ENCODE assay signal across 9 mouse cellular contexts in genomic region chr9:118871089-118871488, GRCm38 (mm10). TPM values are rescaled to one million over a fixed set of nuclear protein-coding genes. Genes with fewer than 3 reads are reported as not detected.
A peak's percentile ranks its signal among the peaks of the same experiment; 100 is the strongest.
DNase-seq lines count a peak whose midpoint lies in the region; ATAC-seq lines count a peak whose summit lies in the region.
"Had no signal": no experiment of that assay in that cellular context is flagged by ENCODE, and none has a peak within 500 bp of the region (broad histone marks: within the 10 kb centered on the region; RNA-seq: fewer than 3 reads in every experiment).

No protein-coding gene starts in this region.

- 49% methylated on average over 4 of the region's 4 CpGs for WGBS in heart, embryonic 11.5 days (ENCODE audit: insufficient replicate concordance)

- no peaks in the 10 kb centered on the region for H3K9me3 ChIP-seq in heart, embryonic 11.5 days (replicated peaks; ENCODE audit: control insufficient read depth, low read length)
- H3K9me3 ChIP-seq: embryonic facial prominence, embryonic 12.5 days had no signal

- peaks cover 7% of the 10 kb centered on the region; the same call in 1 of the 2 replicates for H3K4me1 ChIP-seq in heart, embryonic 11.5 days (ENCODE audit: control insufficient read depth, insufficient read depth, low read length)

- H3K9ac ChIP-seq in heart, embryonic 11.5 days (ENCODE audit: low read depth, low read length): no peak overlapping the region
- H3K9ac ChIP-seq: embryonic facial prominence, embryonic 12.5 days had no signal

- H3K4me2 ChIP-seq in heart, embryonic 11.5 days: no peak overlapping the region
- H3K4me2 ChIP-seq: embryonic facial prominence, embryonic 12.5 days had no signal

- peaks cover 3% of the 10 kb centered on the region; the same call in 1 of the 2 replicates for H3K36me3 ChIP-seq in heart, embryonic 11.5 days (ENCODE audit: control insufficient read depth, insufficient read depth, low read length)

- DNase-seq in heart, adult 18-20 months: peak; percentile 55 to 84
- DNase-seq in urinary bladder, postnatal 14 days (ENCODE audit: low spot score): peak; percentile 33
- DNase-seq in urinary bladder, adult 18-20 months (ENCODE audit: low spot score in 2 of 2): no peak
- peak; percentile 66 for DNase-seq in embryo, embryonic 11 days
- peak; percentile 48 to 49 for DNase-seq in left cerebral cortex, postnatal 10 days (ENCODE audit: extremely low spot score in 1 of 2, low spot score in 2 of 2)
- peak; percentile 69 for DNase-seq in retina, embryonic 14.5 days (ENCODE audit: low spot score)
- DNase-seq in urinary bladder, postnatal 4 days (ENCODE audit: low spot score in 2 of 2): no peak

- ATAC-seq in heart, embryonic 11.5 days (replicated peaks; ENCODE audit: insufficient number of reproducible peaks, low FRiP score, low TSS enrichment): no peak

- H3K27ac ChIP-seq in heart, embryonic 11.5 days (ENCODE audit: low read depth, low read length): no peak overlapping the region
- H3K27ac ChIP-seq: embryonic facial prominence, embryonic 12.5 days had no signal

- peaks cover 5% of the 10 kb centered on the region; the same call in 1 of the 2 replicates for H3K27me3 ChIP-seq in heart, embryonic 11.5 days (ENCODE audit: control insufficient read depth, insufficient read depth, low read length)
- H3K27me3 ChIP-seq: embryonic facial prominence, embryonic 12.5 days had no signal

- no peak overlapping the region for H3K4me3 ChIP-seq in heart, embryonic 11.5 days (ENCODE audit: low read depth, low read length)
- H3K4me3 ChIP-seq: embryonic facial prominence, embryonic 12.5 days had no signal

- intact Hi-C loops in left cerebral cortex, postnatal 10 days (cut with DNase I): loop anchor here (2.0 to 10.0 kb wide), 2 partner anchors 186 to 264 kb away; partner anchors contain the start of gene Itga9

RNA-seq across cellular contexts. Expression of gene Ctdspl, which starts 55.2 kb away (rescaled TPM):
- total RNA-seq in heart, adult 18-20 months (2021): 10 to 100 TPM; 10.6 to 12.8 TPM
- polyA plus RNA-seq in heart, embryonic 11.5 days (2014; fragmentation: Nextera tagmentation; extraction: Ambion mirVana): 8.5 and 10.5 TPM in 2 replicates
- 10 to 100 TPM; 18.6 to 25.5 TPM for total RNA-seq in left cerebral cortex, postnatal 10 days (2021)

Comparison
In these comparisons a context has a peak if more than half of its experiments do, and no peak if none do; other contexts are left out.
1. DNase-seq: peak in heart, adult 18-20 months (2 of 2), urinary bladder, postnatal 14 days (single experiment), embryo, embryonic 11 days (single experiment), left cerebral cortex, postnatal 10 days (2 of 2) and retina, embryonic 14.5 days (single experiment); none in urinary bladder, adult 18-20 months (0 of 2) and urinary bladder, postnatal 4 days (0 of 2).